1 mouse cellular context compared by ENCODE assay signal in genomic region chr12:80646377-80646776, GRCm38 (mm10).
TF ChIP-seq lines count a peak whose summit lies in the region.

No protein-coding gene starts in this region.

TF ChIP-seq in CH12.LX, 34 proteins besides CTCF, POLR2A, EP300 and RAD21 (continued from another document):
- TF ChIP-seq KAT2A (IDR thresholded peaks at IDR 0.05; ENCODE audit: insufficient replicate concordance, low read length) (no peak), NELFE (IDR thresholded peaks at IDR 0.05; ENCODE audit: low read depth, low read length) (no peak), SMC3 (IDR thresholded peaks at IDR 0.05; ENCODE audit: low read depth, low read length) (no peak), GABPA (IDR thresholded peaks at IDR 0.05; ENCODE audit: insufficient replicate concordance, low read depth, low read length) (no peak), TCF12 (IDR thresholded peaks at IDR 0.05; ENCODE audit: low read depth, low read length) (no peak)
